Mouse (Mus musculus) megakaryocyte, embryonic 14.5 days (primary cell): Measurements from ENCODE around the gene Myd88.

Experiments used
- FLI1 ChIP-seq: IDR thresholded peaks from 2 replicates; pipeline ENCODE4 v1.6.1; 2012; ENCODE audit warnings: low read length, inconsistent platforms, mixed read lengths
- GATA1 ChIP-seq: IDR thresholded peaks from 3 replicates; pipeline ENCODE4 v1.6.1; 2012; ENCODE audit warnings: mixed read lengths, low read length, inconsistent platforms, borderline replicate concordance

DNA sequence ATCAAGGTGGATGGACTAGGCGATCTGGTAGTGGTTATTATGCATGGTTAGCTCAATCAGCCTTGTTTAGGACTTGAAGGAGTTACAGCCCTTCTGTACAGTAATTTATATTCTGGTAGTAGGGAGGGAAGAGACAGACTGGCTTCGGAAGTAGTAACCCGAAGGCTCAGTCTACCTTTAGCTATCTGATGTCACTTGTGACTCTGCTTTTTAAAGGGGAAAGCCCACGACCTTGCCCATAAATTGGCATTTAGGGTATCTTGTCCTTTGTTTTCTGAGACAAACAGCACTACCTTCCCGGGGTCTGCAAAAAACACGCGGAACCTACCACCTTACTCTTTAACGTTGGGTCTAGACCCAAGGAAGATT is 1.0 kb downstream of the Myd88 start:
- no peak for TF ChIP-seq GATA1
- no peak for TF ChIP-seq FLI1
